Mouse (Mus musculus) gastrocnemius, adult 18-20 months (tissue): ENCODE results near the gene Zcchc14. TPM values are rescaled to one million over a fixed set of nuclear protein-coding genes. Genes with fewer than 3 reads are reported as not detected.
"Not testable (repeated sequence)": the region's sequence is repeated elsewhere in the genome, so short reads cannot be mapped to it uniquely, and the experiment has no call there.

ENCODE experiments used
- DNase-seq: peaks from one replicate; pipeline ENCODE4 v3.0.0; 2021; ENCODE audit warnings: low spot score
- total RNA-seq, 2 experiments: library from RNA; stranded (reverse); gene quantifications; 2 replicates each; pipeline ENCODE4 v1.2.3; 2021

Gene Zcchc14
- total RNA-seq, 2 experiments from 2014 or later: 15.6 to 17.1 TPM

DNA sequence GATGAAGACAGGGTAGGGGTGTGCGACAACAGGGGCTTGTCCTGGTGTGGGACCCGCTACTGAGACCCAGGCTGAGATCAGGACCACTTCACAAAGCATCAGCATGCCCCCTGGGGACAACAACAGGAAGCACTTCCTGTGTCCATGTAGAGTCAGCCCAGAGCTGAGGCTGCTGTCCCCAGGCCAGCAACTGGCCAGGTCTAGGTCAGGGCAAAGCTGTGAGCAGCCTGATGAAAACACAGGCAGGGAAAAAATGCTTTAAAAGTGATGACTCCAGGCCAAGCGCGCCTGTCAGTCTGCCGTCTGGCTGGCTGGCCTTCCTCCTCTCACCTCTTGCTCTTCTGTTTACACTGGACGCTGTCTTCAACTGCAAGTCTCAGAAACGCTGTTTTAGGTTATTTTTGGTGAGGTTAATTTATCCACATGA, 21.0 kb downstream of the Zcchc14 start:
- no peak for DNase-seq

DNA sequence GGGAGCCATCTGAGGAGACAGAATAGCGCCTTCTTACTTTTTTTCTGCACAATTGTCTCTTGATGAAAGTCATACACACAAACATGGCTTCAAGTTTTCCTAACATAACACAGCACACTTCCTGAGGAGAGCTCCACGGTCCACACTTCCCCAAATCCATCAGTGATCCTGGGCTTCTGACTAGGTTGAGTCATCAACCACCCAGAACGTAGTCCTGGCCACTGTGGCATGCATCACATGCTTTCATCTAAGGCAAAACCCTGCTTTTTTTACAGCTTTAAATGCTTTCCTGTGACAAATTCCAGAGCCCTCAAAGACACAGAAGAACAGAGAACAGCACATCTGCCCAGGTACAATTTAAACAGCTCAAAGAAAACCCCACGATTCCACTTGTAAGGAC, 24.0 kb downstream of the Zcchc14 start:
- DNase-seq: no peak

DNA sequence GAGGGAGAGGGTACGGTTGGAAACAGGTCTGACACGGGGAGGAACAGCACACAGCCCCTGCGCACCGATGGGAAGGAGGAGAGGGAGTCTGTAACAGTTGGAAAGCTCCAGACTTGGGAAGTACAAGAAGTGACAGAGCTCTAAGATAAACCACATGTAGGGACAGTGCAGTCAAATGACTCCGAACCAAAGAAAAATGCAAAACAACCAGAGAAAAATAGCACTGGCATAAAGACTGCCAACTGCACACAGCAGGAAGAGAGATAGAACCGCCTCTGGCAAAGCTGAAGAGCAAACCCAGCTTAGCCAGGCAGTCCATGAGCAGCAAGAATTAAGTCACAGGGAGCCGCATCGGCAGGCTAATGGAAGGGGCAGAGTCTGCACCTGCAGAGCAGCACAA, 29.7 kb downstream of the Zcchc14 start:
- no peak for DNase-seq

DNA sequence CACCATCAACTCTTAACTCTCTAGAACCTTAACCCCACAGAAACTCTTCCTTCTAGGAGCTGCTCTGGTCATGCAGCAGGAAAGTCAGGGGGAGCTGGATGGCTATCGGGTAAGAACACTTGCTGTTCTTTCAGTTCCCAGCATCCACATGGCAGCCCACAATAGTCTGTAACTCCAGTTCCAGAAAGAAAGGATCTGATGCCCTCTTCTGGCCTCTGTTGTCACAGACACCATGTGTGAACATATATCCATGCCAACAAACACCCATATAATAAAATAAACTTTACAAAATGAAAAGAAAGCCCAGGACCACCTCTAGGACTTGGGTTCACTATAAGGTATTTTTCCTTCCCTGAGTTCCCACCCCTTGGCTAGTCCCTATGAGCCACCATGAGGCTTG, 30.8 kb downstream of the Zcchc14 start:
- no peak for DNase-seq

DNA sequence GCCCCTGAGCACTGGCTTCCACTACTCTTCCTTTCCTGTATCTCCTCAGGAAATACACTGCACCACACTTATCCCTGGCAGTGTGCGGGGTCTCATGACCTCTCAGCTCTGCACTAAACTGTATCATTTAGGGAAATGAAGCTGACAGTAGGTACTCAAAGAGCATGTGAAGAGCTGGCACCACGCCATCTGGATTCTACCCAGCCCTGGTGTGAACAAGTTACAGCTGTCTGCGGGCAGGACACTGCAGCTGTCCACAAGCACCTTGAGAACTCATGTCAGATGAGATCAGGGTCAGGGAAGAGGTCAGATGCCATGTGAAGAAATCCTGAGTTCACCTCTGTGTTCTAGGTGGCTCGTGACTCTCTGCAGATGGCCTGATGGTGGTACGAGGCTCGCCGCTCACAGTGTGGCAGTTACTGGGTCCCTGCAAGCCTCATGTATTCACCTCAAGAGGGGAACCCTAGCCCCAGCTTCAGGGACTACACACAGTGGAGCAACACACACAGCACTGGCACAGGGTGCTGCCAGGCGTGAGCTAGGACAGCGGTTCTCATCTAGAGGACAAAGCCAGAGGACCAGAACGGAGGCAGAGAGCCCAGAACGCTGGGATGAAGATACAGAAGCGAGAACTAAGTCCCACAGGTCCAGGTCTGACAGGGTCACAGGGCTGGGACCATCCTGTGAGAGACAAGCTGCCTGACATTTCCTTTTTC, 31.7 kb downstream of the Zcchc14 start:
- DNase-seq: no peak

DNA sequence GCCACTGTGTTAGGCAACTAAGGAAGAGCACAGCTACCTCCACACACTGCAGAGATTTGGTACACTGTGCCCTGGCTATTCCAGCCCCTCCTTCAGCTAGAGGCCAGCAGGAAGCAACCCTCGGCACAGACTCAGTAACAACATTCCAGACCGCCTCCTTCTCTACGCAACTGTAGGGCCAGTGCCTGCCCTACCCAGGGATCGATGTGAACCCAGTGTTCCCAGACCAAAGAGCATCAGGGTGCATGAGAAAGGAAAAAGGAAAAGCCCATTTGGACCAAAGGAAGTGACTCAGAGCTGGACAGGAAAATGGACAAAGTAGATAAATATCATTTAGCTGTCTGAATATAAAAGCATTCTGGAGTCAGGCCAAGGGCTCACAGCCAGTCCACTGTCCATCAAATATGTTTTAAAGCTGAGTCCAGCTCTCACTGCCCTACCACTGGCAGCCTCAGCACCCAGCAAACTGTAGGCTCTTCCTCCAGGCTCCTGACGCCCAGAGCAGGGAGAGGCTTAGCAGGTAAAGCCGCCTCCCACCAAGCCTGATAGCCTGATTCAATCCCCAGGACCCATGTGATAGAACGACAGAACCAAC, 33.2 kb downstream of the Zcchc14 start:
- DNase-seq: peak; percentile 67

DNA sequence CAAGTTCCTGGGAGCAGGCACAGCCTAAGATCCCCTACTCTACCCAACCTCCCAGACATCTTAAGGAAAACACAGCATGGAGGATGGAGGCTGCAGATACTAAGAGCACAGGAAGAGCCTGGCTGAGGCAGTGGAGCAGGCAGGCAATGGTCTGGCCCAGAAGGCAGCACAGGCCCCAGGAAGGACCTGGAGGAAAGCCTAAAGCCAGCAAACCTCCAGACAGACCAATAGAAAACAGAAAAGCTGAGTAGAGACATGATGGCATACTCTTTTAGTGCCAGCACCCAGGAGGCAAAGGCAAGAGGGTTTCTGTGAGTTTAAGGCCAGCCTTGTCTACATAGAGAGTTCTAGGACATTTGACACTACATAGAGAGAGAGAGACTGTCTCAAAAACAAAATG, 39.3 kb downstream of the Zcchc14 start:
- DNase-seq: no peak

DNA sequence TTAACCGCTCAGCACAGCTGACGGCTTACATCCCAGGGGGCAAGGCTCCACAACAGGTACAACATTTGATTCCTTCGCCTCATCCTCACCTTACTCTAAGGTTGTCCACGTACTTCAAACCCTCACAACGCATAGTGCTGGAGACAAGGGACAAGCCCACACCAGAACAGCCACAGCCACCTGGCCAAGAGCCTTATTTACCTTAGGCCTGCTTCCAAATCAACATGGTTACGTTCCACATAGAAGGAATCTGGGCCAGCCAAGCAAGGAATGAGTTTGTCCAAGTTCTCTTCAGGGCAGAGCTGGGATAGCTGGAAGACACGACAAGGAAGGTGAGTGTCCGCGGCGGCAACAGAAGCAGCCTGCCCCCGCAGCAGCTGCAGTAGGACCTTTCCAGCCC, 42.8 kb downstream of the Zcchc14 start:
- no peak for DNase-seq

DNA sequence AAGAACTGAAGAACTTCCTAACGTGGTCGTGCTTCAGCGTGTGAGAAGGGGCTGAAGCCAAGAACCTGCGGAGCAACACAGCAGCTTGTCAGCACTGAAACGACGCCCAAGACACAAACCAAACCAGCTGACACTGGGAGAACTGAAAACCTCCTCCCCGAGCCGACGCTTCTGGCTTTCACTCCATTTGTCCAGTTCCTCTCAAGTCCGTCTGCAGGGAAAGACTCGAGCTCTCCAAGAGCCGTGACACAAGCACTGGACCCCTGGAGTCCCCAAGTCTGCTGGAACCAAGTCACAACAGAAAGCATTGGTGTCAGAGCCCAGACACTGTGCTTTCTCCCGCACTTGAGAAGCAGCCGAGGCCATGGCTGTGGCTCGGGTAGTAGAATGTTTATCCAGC, 43.5 kb downstream of the Zcchc14 start:
- no peak for DNase-seq

DNA sequence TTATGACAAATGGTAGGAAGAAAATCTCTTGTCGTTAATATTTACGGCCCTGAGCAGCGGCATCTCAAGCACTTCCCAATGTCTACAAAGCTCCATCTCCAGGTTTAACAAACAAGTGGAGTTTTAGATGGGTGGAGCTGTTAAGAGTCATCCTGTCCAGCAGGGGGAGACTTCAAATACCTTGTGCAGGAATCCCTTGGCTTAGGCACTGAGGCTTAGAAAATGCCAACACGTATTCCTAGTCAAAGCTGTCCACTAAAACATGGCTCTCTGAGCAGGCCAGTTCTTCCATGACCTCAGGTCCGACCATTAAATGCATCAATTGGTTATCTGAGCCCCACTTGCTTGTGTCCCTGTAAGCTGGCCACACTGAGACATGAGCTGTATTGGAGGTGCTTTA, 45.0 kb downstream of the Zcchc14 start:
- no peak for DNase-seq

DNA sequence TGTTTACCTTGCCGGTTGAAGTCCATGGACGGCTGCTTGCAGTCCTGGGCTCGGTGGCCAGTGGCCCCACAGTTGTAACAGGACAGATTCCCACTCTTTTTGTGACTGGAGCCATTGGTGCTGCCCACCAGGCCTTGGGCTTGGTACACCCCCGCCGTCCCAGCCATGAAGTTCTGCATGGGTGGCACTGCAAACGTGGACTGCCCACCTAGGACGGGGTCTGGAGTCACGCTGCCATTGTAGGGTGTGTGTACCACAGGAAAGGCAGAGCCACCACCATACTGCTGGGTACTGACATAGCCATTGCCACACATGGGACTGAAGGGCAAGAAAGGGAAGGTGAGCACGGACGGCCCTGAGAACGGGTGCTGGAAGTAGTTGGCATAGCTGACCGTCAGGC, 48.9 kb downstream of the Zcchc14 start:
- no peak for DNase-seq

DNA sequence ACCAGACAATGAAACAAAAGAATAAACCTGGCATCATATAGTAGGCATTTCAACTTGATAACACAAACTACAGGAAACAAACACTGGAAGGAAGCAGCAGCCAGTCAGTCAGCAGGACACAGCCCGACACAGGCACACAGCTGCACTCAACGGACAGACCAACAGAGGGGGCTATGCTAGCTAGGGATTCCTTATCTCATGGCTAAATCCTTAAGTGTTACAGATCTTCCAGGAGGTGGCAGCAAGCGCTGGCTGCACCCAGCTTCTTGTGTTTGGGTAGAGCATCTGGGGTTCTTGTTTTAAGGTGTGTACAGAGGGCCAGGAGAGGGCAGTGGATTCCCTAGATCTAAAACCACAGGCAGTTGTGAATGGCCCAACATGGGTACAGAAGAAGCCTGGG, 49.8 kb downstream of the Zcchc14 start:
- peak; percentile 83 for DNase-seq

DNA sequence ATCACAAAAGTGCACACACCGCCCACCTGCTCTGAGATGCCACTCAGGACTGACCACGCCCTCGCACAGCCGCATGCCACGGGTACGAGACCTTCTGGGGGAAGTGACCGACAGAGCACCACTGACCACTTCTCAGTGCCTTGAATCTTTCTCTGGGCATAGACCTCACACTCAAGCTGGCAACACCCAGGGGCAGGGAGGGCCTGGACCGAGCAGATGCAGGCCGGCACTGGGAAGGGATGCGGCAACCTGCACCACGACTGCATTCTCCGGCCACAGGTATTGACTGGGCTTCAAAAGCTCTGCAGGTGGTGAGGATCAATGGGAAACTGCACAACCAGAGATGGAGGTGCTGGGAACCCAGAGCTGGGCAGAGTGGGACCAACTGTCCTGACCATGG, 50.3 kb downstream of the Zcchc14 start:
- no peak for DNase-seq

DNA sequence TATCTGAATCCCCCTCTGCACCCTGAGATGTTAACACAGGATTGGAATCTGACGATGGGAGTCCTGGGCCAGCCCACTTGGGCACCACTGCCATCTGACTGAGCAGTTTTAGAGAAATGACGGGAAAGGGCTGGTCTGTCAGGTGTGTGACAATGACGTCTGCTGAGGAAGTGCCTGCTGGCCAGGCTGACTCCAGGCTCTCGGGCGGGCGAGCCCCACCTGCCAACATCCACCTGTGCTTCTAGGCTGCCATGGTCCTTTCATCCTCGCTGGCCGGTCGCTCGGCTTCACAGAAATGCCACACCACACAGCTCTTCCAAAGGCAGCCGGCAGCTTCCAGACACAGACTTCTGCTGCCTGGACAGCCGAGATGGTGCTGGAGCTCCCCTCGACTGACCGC, 52.9 kb downstream of the Zcchc14 start:
- DNase-seq: no peak

DNA sequence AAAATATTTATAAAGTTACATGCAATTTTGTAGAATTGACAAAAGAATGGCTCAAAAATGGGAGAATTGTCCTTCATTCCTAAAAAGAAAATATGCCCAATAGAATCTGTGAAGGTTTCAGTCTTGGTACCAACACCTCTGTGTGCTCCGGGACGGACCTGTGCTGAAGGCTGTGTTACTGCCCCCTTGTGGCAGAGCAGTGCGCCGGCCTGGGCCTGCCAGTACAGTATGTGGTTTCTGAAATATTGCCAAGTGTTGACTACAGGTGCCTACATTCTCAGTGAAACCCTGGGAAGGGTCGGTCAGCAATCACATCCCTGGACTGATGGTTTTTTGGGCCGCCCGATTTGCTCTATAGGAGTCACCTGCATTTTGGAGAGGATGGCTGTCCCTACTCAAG, 53.8 kb downstream of the Zcchc14 start:
- peak; percentile 83 for DNase-seq

DNA sequence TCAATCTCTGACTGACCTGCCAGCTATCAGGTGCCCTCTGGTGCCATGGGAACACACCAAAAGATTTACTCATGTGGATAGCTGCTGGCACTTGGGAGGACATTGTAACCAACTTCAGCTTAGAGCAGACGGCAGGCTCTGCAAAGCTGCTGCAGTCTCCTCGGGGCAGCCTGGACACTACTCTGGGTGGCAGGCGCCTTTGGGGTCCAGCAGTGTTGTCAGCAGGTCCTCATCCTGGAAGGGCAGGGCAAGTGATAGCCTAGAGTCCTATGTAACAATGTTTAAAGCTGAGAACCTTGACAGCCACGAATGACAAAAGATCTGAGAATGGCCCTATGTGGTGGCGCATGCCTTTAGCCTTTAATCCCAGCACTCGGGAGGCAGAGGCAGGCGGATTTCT, 54.5 kb downstream of the Zcchc14 start:
- DNase-seq: no peak

DNA sequence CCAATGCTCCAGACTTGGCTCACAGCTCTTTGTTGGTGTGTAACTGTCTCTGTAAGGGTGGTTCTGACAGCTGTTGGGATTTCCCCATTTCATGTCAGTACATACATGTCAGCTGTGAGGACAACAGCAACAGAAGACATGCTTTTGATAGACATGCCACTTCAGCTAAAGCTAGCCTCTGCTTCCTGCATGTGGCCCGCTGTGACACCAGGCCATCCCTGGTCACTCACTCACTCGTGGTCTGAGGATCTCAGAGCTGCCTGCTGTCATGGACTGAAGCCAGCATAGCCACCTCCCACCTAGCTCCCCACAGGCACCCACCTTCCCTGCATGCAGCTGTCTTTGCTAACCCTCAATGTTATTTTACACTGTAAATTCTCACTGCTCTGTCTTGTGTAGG, 55.2 kb downstream of the Zcchc14 start:
- DNase-seq: not testable (repeated sequence)

DNA sequence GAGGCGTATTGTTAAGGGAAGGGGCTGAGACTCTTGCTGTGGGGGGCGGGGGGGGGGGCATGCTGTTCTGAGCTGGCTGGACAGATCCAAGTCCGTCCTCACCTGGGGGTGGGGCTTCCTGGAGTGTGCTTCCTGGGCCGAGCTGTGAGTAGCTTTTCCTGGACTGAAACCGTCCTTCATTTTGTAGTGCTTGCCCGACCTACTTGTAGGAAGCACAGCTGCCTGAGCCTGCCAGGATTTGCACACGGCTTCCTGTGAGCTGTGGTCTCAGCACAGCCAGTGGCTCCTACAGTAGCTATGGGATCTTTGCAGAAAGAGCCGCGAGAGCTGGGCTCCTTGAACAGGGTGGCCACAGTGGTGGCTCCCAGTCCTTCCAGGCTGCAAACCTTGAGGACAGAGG, 58.7 kb downstream of the Zcchc14 start:
- DNase-seq: no peak

DNA sequence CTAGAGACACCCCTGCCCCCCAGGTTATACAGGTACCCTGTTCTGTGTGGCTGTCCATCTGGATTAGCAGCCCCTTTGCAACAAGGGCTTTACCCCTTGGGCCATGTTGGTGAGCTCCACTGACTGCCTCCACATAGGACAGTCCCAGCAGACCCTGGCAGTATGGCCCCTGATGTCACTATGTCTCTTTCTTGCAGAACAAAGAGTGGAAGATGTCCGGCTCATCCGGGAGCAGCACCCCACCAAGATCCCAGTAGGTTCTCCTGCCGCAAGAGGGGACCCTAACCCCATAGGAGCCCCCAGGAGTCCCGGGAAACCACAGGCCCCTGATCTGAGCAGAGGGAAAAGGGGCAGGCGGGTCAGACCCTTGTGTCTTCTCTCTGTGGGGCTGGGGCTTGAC, 59.4 kb downstream of the Zcchc14 start:
- no peak for DNase-seq

DNA sequence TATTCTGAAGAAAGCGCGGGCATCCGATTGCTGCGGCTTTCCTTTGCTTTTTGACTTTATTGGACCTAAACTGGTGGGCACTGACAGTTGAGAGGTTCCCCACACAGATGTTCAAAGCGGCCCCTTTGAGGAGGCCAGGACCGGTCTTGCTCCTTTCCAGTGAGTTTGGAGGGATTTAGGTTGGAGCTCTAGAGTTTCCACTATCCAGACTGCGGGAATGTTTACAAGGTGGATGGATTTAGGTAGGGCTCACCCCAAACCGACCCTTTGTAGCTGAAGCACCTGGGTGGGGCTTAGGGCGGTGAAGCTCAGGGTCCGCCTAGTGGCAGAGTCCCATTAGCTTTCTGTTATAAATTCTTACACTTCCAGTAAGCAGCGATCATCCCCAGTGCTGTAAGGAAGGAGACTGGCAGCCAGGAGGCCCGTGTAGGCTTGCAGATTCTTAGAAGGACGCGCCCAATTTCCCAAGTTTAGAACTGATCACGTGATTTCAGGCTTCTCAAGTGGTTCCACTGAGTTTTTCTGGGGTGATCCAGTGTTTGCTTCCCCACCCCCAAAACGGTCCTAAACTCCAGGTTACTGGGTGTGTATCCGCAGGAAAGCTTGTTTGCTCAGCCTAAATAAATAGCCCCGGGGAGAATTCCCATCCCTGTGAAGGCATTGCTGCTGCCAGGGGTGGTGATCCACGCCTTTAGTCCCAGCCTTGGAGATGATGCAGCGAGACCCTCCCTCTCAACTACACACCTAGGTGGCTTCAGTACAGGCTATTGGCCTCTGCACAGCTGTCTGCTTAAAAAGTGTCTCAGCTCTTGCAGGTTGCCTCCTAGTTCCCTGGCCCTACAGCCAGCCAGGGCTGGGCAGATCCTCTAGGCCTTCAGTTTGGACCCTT, 61.3 kb downstream of the Zcchc14 start:
- peak; percentile 48 for DNase-seq

DNA sequence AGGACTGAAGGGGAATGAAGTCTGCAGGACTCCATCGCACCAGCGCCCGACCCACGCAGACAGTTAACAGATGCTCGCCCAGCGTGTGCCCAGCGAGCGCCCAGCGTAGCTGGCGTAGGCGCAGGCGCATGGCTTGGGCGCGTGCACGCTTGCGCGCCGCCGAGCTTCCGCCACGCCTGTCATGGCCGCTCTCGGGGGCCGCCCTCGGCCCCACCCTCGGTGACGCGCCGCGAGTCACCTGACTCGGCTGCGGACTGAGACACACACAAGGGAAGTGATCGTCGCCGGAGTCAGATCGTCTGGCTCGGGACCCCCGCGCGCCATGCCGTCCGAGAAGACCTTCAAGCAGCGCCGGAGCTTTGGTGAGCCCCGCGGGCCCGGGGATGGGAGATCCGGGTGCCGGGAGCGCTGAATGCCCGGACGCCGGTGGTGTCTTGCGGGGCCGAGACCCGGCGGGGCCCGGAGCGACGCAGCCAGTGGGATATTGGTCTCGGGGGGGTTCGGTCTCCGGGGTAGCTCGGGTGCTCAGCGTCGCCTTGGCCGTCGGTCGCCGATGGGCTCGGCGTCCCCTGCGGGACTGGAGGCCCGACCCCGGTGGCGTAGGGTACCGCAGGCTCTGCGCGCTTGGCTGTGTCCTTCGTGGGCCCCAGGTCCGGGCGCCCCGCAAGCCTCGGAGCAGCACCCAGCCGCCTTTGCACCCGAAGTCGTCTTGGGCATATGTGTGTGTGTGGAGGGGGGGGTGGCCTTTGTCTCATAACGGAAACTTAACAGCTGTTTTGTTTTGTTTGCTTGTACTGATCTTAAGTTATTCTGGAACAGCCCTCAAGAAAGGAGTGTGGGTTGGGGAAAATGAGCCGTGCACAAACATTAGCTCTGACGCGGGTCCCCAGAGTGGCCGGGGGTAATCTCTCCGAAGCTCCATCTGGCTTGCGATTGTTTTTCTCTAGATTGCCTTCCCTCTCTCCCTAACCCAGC, 62.2 kb downstream of the Zcchc14 start, which contains the start of gene Map1lc3b:
Map1lc3b (plus strand) TSS at position 159 of the 975 bp plus-strand sequence.
- DNase-seq: peak; percentile 95
